Comparison of ENCODE assay signal across 37 mouse cellular contexts in genomic region chr17:40717055-40717454, GRCm38 (mm10). TPM values are rescaled to one million over a fixed set of nuclear protein-coding genes. Genes with fewer than 3 reads are reported as not detected.
"Had no signal": no experiment of that assay in that cellular context is flagged by ENCODE, and none has a peak within 500 bp of the region (broad histone marks: within the 10 kb centered on the region; RNA-seq: fewer than 3 reads in every experiment).

No protein-coding gene starts in this region.

RNA-seq across cellular contexts. Expression of gene Esp1, which starts 9.9 kb away (rescaled TPM):
- total RNA-seq: gastrocnemius, adult 18-20 months; gastrocnemius, adult 8-10 months; gastrocnemius, postnatal 14 days; gastrocnemius, postnatal 36 days; heart, adult 2 months; heart, postnatal 14 days; heart, postnatal 36 days; hematopoietic stem cell, adult 5-6 weeks; hindbrain, postnatal 0 days; layer of hippocampus, adult 18-20 months; layer of hippocampus, adult 8-10 months; layer of hippocampus, postnatal 14 days; layer of hippocampus, postnatal 36 days; left cerebral cortex, adult 18-20 months; left cerebral cortex, adult 8-10 months; left cerebral cortex, postnatal 10 days; left cerebral cortex, postnatal 25 days; left cerebral cortex, postnatal 4 days had no signal
- polyA plus RNA-seq: heart, adult 2 months; heart, embryonic 11.5 days; heart, embryonic 13.5 days; heart, embryonic 15.5 days; heart, postnatal 0 days; hindbrain, embryonic 11.5 days; hindbrain, embryonic 13.5 days; hindbrain, embryonic 15.5 days; hindbrain, postnatal 0 days; intestine, embryonic 14.5 days; intestine, embryonic 16.5 days; kidney, adult 2 months; kidney, embryonic 15.5 days; kidney, postnatal 0 days; large intestine, adult 2 months; limb, embryonic 11.5 days; limb, embryonic 13.5 days; limb, embryonic 15.5 days; liver, embryonic 11.5 days; liver, embryonic 13.5 days; liver, embryonic 15.5 days had no signal
